Mouse (Mus musculus) adrenal gland, adult 18-20 months (tissue): ENCODE data around the gene Mcur1. TPM values are rescaled to one million over a fixed set of nuclear protein-coding genes. Genes with fewer than 3 reads are reported as not detected.

Experiments
- DNase-seq, 2 experiments: peaks; one replicate each; pipeline ENCODE4 v3.0.0; 2021 to 2022; ENCODE audit warnings: low spot score in 2 of 2
- long read RNA-seq, 2 experiments: library from polyadenylated mRNA; stranded (forward); transcript quantifications; one replicate each; pipeline ENCODE4 v2.0.0; 2021
- total RNA-seq, 2 experiments: library from RNA; stranded (reverse); gene quantifications; 1 replicate in 1 of 2; 2 replicates in 1 of 2; pipeline ENCODE4 v1.2.3; 2021

Mcur1 gene
- total RNA-seq: 10 to 100 TPM; 38.5 to 61.5 TPM
- long read RNA-seq, experiment 1, full-length matches to known transcripts: 84 of 99 reads
- long read RNA-seq, experiment 1, partial matches to known transcripts: 1 of 99 reads
- long read RNA-seq, experiment 1, other reads (novel, unspliced or antisense): 14 of 99 reads
- long read RNA-seq, experiment 2, full-length matches to known transcripts: 119 of 145 reads
- long read RNA-seq, experiment 2, partial matches to known transcripts: 5 of 145 reads
- long read RNA-seq, experiment 2, other reads (novel, unspliced or antisense): 21 of 145 reads

GRCm38 (mm10) chr13:43559711-43560457, at the start of gene Mcur1:
Mcur1 (minus strand) TSS chr13:43560191.
- peak; percentile 95 to 96 for DNase-seq

- DNase-seq: no peak
Measured at GRCm38 (mm10) chr13:43608854-43609253, 48.9 kb upstream of the Mcur1 start.

GRCm38 (mm10) chr13:43603042-43603441, 43.1 kb upstream of the Mcur1 start:
- DNase-seq: no peak

- no peak for DNase-seq
Measured at GRCm38 (mm10) chr13:43602440-43602839, 42.4 kb upstream of the Mcur1 start.

- DNase-seq: no peak
Measured at GRCm38 (mm10) chr13:43600967-43601366, 41.0 kb upstream of the Mcur1 start.

- peak; percentile 38 to 54 for DNase-seq
Measured at GRCm38 (mm10) chr13:43595896-43596295, 35.9 kb upstream of the Mcur1 start.

GRCm38 (mm10) chr13:43592681-43593068, 32.7 kb upstream of the Mcur1 start:
- DNase-seq: no peak

GRCm38 (mm10) chr13:43591828-43592680, 32.1 kb upstream of the Mcur1 start:
- no peak for DNase-seq

GRCm38 (mm10) chr13:43587844-43588840, 28.2 kb upstream of the Mcur1 start:
- no peak for DNase-seq

- no peak for DNase-seq
Measured at GRCm38 (mm10) chr13:43586966-43587365, 27.0 kb upstream of the Mcur1 start.

GRCm38 (mm10) chr13:43585335-43585734, 25.3 kb upstream of the Mcur1 start:
- no peak for DNase-seq

GRCm38 (mm10) chr13:43583504-43583903, 23.5 kb upstream of the Mcur1 start:
- no peak for DNase-seq

- DNase-seq: no peak
Measured at GRCm38 (mm10) chr13:43582961-43583360, 23.0 kb upstream of the Mcur1 start.

GRCm38 (mm10) chr13:43580661-43581060, 20.7 kb upstream of the Mcur1 start:
- DNase-seq: no peak

GRCm38 (mm10) chr13:43579740-43580139, 19.7 kb upstream of the Mcur1 start:
- peak; percentile 50 to 58 for DNase-seq

GRCm38 (mm10) chr13:43577766-43578165, 17.8 kb upstream of the Mcur1 start:
- no peak for DNase-seq

GRCm38 (mm10) chr13:43577254-43577653, 17.3 kb upstream of the Mcur1 start:
- no peak for DNase-seq

GRCm38 (mm10) chr13:43575431-43575830, 15.4 kb upstream of the Mcur1 start:
- DNase-seq: no peak

- no peak for DNase-seq
Measured at GRCm38 (mm10) chr13:43573979-43574378, 14.0 kb upstream of the Mcur1 start.

- no peak for DNase-seq
Measured at GRCm38 (mm10) chr13:43567141-43567891, 7.3 kb upstream of the Mcur1 start.
